Mouse (Mus musculus) lung, postnatal 4 days (tissue): ENCODE results near the gene Adam17.

Source experiments
- DNase-seq, 2 experiments: peaks; one replicate each; pipeline ENCODE4 v3.0.0; 2021

Gene Adam17

GRCm38 (mm10) chr12:21350113-21350876, 23.1 kb downstream of the Adam17 start:
- DNase-seq = no peak

DNA sequence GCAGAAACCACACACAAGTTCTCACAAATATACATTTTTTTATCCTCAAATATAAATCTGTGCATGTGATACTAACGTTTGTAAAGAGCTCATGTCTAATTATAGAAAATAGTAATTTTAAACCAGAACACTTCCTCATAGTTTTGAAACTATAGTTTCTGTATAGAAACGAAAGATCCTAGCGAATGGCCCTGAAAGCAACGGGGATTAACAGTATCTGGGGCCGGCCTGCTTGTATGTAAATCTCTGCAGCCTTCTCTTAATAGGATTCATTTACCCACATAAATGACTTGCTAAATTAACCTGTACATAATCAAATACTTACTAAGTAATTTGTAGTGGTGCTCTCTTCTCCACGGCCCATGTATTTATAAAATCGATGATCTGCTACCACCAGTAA, 26.5 kb downstream of the Adam17 start:
- no peak for DNase-seq

DNA sequence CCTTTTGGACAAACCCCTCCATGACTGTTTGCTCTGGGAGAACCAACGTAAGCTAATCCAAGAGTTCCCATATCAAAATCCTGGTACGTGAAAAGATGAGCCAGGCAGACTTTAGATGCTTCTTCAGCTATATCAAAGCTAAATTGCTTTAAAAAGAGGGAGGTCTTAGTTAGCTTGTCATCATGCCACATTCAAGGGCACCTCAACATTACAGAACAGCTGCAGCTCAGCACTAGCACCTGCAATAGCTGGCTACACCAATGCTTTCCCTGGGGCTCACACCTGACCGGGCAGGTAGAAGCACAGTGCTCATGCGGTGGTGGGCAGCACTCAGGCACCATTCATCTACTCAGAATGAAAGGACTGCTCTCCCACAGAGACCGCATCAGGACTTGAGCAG, 32.8 kb downstream of the Adam17 start:
- DNase-seq = no peak

- no peak for DNase-seq
Measured at GRCm38 (mm10) chr12:21337171-21337570, 36.3 kb downstream of the Adam17 start.

GRCm38 (mm10) chr12:21335869-21336268, 37.6 kb downstream of the Adam17 start:
- peak; percentile 31 to 47 for DNase-seq

- no peak for DNase-seq
Measured at GRCm38 (mm10) chr12:21333766-21334165, 39.7 kb downstream of the Adam17 start.

- DNase-seq = no peak
Measured at GRCm38 (mm10) chr12:21333021-21333420, 40.4 kb downstream of the Adam17 start.

DNA sequence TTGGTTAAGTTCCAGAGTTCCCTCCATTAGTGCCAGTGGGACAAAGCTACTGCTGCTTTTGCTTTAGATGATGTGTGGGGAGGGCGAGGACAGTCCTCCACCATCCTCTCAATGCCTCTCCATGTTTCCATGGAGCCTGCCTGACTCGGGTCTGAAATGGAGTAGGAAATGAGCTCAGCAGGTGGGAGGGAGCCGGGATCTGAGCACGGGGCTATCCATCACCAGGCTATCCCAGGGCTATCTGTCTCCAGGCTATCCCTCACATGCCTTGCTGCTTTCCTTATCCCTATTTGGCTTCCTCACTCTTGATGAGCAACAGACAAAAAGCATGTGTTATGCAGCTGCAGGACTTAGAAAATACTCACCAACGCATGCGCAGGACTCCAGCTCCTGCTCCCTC, 41.7 kb downstream of the Adam17 start:
- no peak for DNase-seq

GRCm38 (mm10) chr12:21330961-21331576, 42.4 kb downstream of the Adam17 start:
- DNase-seq = no peak

DNA sequence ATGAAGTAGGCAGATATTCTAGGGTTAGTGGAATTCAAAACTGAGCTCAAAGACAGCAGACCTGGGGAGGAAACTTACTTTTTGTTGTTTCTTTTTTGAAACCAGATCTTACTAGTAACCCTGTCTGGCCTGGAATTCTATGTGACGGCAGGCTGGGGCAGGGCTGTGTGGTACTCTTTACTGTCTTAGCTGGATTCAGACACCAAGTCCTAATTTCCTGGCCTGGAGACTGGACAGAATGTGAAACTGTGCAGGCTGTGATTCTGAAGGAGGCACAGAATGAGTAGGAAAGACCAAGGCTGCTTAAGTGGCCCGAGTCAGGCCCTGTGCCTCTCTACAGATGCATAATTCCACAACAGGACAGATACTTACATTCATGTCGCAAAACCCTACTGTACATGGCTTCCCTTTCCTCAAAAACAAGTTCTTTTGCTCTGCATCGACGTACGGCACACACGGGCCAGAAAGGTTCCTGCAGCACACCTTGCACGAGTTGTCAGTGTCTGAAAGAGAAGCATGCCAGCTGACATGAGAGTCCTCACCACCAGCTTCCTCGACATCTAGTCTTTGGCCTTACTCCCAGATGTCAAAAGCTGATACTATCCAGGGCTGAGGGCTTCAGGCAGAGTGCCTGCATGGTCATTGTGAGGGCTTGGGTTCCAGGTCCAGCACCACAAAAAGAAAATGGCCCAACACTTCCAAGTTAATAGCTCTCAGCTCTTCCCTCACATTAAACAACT, 43.6 kb downstream of the Adam17 start:
- DNase-seq = no peak

DNA sequence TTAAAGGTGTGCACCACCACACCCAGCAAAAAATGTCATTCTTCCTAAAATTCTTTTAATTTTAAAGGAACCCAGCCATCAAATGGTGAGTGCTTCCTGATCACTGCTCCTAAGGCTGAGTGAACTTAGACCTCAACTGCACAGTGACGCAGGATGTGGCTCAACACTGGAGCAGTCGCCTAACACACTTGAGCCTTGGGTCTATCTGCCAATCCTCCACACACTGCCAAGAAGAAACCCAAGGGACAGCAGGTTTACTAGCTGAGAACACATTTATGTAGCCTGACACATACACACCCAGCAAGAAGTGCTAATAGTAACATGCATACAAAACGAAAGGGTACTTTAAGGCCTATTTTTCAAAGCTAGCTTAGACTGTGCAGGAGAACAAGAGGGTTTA, 47.1 kb downstream of the Adam17 start:
- no peak for DNase-seq

DNA sequence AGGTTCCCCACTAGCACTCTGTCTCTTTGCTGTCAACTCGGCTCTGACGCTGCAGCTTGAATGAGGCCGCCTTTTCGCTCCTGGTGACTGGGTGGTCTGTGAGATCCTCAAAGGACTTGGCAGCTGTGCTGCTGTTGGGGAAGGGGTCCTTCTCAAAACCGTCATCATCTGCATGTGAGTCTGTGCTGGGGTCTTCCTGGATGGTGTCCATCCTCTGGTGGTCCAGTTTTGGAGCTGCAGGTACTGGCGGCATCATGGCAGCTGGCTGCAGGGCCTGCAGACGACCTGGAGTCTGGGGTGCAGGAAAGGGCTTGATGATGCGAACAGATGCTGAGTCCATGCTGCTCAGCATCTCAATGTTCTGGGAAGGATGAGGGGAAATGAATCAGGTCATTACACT, 48.2 kb downstream of the Adam17 start:
- DNase-seq = no peak

DNA sequence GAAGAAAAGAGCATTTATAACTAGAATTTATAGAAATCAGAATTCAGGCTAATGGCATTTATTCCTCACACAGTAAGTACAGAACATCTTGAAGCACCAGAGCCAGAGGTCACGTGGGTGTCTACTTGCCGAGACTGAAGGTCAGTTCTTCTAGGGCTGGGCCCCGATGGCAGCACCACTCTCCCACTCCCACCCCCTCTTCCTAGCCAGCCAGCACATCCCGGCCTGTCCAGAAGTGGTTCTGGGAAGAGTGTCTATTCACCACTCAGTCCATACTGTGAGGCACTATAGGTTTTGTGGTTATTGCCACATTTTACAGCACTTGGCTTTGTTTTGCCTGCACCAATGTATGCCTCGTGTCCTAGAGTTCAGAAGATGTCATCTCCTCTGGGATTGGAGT, 49.3 kb downstream of the Adam17 start:
- DNase-seq = no peak

GRCm38 (mm10) chr12:21322856-21323255, 50.6 kb downstream of the Adam17 start:
- no peak for DNase-seq

DNA sequence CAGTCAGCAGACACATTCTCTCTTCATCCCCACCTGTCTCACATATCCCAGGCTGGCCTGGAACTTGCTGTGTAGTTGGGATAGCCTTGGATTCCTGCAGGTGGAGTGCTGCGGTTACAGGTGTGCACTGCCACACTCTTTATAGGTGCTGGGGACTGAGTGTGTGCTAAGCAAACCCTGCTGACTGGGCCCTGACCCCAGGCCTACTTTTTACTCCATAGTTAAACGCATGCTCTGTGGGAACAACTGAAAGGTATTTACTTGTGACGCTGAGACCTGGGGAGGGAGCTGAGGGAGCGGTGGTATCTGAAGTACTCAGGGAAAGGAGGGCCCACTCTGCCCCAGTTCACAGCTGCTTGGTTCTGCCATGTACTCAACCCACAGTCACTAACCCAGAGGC, 51.1 kb downstream of the Adam17 start:
- DNase-seq = no peak

DNA sequence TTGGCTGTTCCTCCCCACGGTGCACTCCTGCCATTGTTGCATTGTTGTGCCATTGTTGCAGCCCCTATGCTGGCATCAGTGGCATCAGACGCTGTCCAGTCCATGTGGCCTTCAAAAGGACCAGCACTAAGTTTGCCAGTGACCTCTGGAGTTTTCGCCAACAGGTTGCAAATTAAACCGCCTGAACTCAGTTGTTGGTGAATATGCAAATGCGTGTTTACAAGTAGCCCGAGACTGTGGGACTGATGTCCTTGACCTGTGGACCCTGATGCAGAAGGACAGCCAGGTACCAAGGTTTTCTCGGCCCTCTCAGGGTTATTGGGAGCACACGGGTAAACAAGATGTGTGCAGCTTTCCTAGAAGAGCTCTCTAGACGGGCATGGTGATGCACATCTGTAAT, 52.3 kb downstream of the Adam17 start:
- no peak for DNase-seq

- no peak for DNase-seq
Measured at GRCm38 (mm10) chr12:21320317-21320716, 53.1 kb downstream of the Adam17 start.

DNA sequence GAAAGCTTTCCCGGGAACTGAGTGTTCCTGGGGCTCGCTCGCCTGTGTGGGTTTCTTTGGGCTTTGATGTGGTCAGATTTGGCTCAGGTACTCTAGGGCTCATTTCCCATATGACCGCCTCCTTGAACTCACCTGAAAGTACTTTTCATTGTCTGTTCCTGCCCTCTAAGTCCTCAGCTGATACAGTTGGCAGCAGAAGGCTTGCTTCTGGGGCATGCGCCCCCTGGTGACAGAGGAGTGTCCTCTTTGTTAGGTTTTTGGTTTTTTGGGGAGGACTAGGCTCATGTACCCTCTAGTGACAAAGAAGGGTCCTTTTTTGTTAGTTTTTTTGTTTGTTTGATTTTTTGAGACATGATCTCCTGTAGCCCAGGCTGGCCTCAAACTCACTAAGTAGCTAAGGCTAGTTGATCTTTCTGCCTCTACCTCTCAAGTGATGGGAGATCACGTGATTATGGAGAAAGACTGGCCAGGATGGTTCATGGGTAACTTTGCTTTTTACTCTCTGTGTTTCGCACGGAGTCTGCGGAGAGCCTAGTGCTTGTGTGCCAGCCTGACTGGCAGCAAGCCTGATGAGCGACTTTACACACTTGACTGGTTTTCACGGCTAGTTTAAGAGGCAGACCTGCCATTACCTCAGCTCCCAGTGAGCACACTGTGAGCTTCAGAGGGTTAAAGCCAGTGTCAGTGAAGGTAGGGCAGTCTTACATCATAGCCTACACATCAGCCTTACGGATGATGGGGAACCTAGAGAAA, 55.1 kb downstream of the Adam17 start:
- peak; percentile 70 to 77 for DNase-seq

GRCm38 (mm10) chr12:21316869-21317265, 56.6 kb downstream of the Adam17 start:
- peak; percentile 40 to 44 for DNase-seq

GRCm38 (mm10) chr12:21315923-21316868, 57.2 kb downstream of the Adam17 start, which contains the start of gene Iah1:
TSS of gene Iah1 (plus strand) at chr12:21316389.
- peak; percentile 90 for DNase-seq

- no peak for DNase-seq
Measured at GRCm38 (mm10) chr12:21312201-21312600, 61.2 kb downstream of the Adam17 start.

DNA sequence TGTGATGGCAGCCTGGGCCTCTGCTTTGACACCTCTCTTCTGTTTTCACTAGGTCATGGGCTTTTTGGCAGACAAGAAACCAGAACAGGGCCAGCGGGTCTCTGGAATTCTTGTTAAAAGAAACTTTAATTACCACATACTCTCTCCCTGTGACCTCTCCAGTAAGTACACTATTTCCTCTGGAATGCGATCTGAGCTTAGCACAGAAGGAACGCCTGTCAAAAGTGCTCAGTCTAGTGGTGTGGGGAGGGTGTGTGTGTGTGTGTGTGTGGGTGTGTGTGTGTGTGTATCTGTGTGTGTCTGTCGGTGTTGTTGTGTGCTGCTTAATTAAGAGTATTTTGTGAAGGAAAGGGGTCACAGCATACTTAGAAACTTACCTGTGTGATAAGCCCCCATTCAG, 66.7 kb downstream of the Adam17 start:
- DNase-seq = no peak
